Mouse (Mus musculus) hindbrain, embryonic 12.5 days (tissue): Measurements from ENCODE around the gene Zfp280c. TPM values are rescaled to one million over a fixed set of nuclear protein-coding genes. Genes with fewer than 3 reads are reported as not detected.

Experiments
- ATAC-seq: fragments of 200-750 bp; cut with Nextera tagmentation; 2 replicates; pipeline ENCODE4 v1.8.0; 2017; ENCODE audit warnings: moderate TSS enrichment; ENCODE audit not compliant: low FRiP score
- H3K27ac ChIP-seq: fragments of 300-500 bp; sonication (generic); 2 replicates; pipeline ENCODE4 v1.5.1; 2016; ENCODE audit warnings: mild to moderate bottlenecking
- H3K27me3 ChIP-seq: fragments of 300-500 bp; sonication (generic); 2 replicates; pipeline ENCODE4 v1.6.1; 2016; ENCODE audit warnings: mild to moderate bottlenecking
- H3K36me3 ChIP-seq: fragments of 300-500 bp; sonication (generic); 2 replicates; pipeline ENCODE4 v1.6.1; 2016; ENCODE audit warnings: mild to moderate bottlenecking
- H3K4me1 ChIP-seq: fragments of 300-500 bp; sonication (generic); 2 replicates; pipeline ENCODE4 v1.6.1; 2016
- H3K4me2 ChIP-seq: fragments of 300-500 bp; sonication (generic); replicated peaks from 2 replicates; pipeline ENCODE4 v1.6.1; 2016; ENCODE audit warnings: mild to moderate bottlenecking
- H3K4me3 ChIP-seq: fragments of 300-500 bp; sonication (generic); 2 replicates; pipeline ENCODE4 v1.5.1; 2016; ENCODE audit warnings: mild to moderate bottlenecking
- H3K9ac ChIP-seq: fragments of 300-500 bp; sonication (generic); 2 replicates; pipeline ENCODE4 v1.6.1; 2016; ENCODE audit warnings: mild to moderate bottlenecking, moderate library complexity
- H3K9me3 ChIP-seq: fragments of 300-500 bp; sonication (generic); replicated peaks from 2 replicates; pipeline ENCODE4 v1.6.1; 2016; ENCODE audit warnings: mild to moderate bottlenecking
- WGBS: fragments of 180-500 bp; shearing (Covaris S2); methylation state at CpG from one replicate; pipeline ENCODE4 v1.1.7; 2016; 5-methylcytosine and 5-hydroxymethylcytosine counted together
- polyA plus RNA-seq: library from polyadenylated mRNA; unstranded; fragments of >200 nt; fragmentation: Nextera tagmentation; extraction: Ambion mirVana; gene quantifications from 2 replicates; pipeline ENCODE4 v1.2.1, GENCODE M21; 2016

The Zfp280c gene
- polyA plus RNA-seq, 1 experiment from 2014 or later, result 16.6 TPM

DNA sequence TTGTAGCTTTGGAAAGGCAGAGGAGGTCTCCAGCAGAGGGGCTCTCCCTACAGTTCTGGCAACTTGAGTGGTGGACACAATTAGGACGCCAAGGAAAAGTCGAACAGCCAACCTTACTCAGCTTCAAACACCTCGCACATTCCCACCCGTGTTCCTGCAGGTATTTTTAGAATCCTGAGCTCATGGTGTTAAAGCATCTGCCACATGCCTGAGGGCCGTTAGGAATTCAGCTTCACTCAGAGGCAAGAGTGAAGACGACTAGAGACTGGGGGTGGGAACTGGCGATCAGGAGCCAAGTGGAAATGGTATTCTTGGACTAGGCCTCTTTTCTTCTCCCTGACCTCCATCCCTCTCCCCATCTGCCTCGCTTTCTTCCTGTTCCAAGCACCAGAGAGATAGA lies 68.4 kb downstream of the Zfp280c start:
- no peak for ATAC-seq
- WGBS, result 66% methylated on average over 8 of the region's 8 CpGs
- H3K9me3 ChIP-seq, result no peaks in the 10 kb centered on the region
- H3K27ac ChIP-seq, result no peak overlapping the region
- no peaks in the 10 kb centered on the region for H3K27me3 ChIP-seq
- H3K9ac ChIP-seq, result no peak overlapping the region
- no peak overlapping the region for H3K4me2 ChIP-seq
- H3K36me3 ChIP-seq, result no peaks in the 10 kb centered on the region
- H3K4me3 ChIP-seq, result no peak overlapping the region
- peaks cover 9% of the 10 kb centered on the region; the same call in 1 of the 2 replicates for H3K4me1 ChIP-seq

DNA sequence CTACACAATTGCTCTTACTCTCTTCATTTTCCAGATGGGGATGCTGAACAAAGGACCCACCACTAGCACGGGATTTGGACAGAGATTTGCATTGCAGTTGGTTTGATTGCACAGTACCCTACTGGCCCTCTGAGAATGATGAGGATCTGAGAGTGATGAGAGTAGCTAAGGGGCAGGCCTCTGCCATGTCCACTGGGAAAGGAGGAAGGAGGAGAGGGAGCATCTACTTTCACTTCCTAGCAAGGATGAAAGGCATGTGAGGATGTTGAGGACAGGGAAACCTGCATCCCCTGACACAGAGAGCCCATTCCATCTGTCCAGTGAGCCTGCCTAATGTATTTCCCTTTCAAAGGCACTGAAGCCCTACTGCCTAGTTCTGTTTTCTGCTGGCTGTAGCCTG lies 69.0 kb downstream of the Zfp280c start:
- H3K4me2 ChIP-seq, result no peak overlapping the region
- H3K4me1 ChIP-seq, result peaks cover 9% of the 10 kb centered on the region; the same call in 1 of the 2 replicates
- no peaks in the 10 kb centered on the region for H3K27me3 ChIP-seq
- H3K9ac ChIP-seq, result no peak overlapping the region
- WGBS, result 68% methylated on average over 1 of the region's 1 CpGs
- no peaks in the 10 kb centered on the region for H3K36me3 ChIP-seq
- no peaks in the 10 kb centered on the region for H3K9me3 ChIP-seq
- H3K4me3 ChIP-seq, result no peak overlapping the region
- H3K27ac ChIP-seq, result no peak overlapping the region
- no peak for ATAC-seq

DNA sequence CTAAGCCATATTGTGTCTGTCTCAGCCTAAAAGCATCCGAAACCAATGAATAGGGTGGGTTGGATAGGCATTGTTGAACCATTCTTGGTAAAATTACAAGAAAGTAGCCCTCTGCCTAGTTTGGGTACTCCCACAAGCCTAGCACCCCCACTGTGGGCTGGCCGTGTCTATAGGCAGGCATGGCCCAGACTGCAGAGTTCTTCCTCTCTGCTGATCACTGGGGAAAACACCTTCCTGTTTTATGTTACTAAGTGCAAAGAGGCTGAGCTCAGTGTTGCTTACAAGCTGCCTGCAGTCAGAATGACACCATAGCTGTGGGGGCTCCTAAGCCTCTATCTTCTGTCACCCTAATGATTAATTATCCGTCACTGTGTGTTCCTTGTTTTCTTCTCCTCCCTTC lies 70.8 kb downstream of the Zfp280c start:
- no peaks in the 10 kb centered on the region for H3K27me3 ChIP-seq
- H3K36me3 ChIP-seq, result no peaks in the 10 kb centered on the region
- WGBS, result 66% methylated on average over 3 of the region's 3 CpGs
- H3K9ac ChIP-seq, result no peak overlapping the region
- H3K4me3 ChIP-seq, result no peak overlapping the region
- no peak for ATAC-seq
- H3K9me3 ChIP-seq, result no peaks in the 10 kb centered on the region
- H3K27ac ChIP-seq, result no peak overlapping the region
- H3K4me1 ChIP-seq, result peaks cover 9% of the 10 kb centered on the region; the same call in 1 of the 2 replicates
- H3K4me2 ChIP-seq, result peak overlapping the region; percentile 22; the same call in 1 of the 2 replicates

DNA sequence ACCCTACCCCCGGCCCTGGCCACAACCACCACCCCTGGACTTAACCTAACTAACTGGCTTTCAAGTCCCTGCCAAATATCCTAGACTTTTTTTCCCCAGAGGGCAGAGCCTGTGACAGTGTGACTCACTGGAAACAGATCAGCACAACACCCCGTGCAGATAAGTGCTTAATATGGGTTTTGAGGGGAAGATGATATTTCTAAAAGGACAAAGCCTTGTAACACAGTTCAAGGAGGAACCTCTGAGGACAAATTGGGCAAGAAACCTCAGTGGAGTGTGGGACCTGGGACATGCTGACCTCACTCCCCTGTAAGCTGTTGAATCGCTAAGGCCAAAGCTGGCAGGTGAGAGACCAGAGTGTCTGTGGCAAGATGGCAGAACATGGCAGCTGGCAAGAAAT lies 72.7 kb downstream of the Zfp280c start:
- Histone ChIP-seq H3K27ac (no peak overlapping the region), H3K4me2 (peak overlapping the region; percentile 67), H3K4me3 (no peak overlapping the region), H3K27me3 (no peaks in the 10 kb centered on the region), H3K36me3 (no peaks in the 10 kb centered on the region), H3K9me3 (no peaks in the 10 kb centered on the region), H3K9ac (no peak overlapping the region), H3K4me1 (peaks cover 9% of the 10 kb centered on the region; the same call in 1 of the 2 replicates)
- WGBS, result 84% methylated on average over 3 of the region's 3 CpGs
- no peak for ATAC-seq

DNA sequence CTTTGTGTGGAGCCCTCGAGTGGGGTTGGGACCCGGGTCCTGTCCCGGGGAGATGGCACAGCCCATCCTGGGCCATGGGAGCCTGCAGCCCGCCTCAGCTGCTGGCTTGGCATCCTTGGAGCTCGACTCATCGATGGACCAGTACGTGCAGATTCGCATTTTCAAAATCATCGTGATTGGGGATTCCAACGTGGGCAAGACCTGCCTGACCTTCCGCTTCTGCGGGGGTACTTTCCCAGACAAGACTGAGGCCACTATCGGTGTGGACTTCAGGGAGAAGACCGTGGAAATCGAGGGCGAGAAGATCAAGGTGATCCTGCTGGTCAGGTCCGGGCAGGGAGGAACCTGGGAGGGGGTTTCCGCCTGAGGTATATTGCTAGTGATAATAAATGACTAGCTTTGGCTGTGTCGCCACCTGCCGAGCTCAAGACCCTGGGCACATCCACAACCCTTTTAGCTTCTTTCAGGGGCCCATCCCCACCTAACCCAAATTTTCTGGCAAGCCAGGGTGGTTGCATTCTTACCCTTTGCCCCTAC lies 74.7 kb downstream of the Zfp280c start:
- Histone ChIP-seq H3K4me3 (peak overlapping the region; percentile 50), H3K27me3 (no peaks in the 10 kb centered on the region), H3K4me1 (peaks cover 9% of the 10 kb centered on the region; the same call in 1 of the 2 replicates), H3K9ac (peak overlapping the region; percentile 68), H3K36me3 (no peaks in the 10 kb centered on the region), H3K4me2 (peak overlapping the region; percentile 67), H3K9me3 (no peaks in the 10 kb centered on the region), H3K27ac (peak overlapping the region; percentile 92)
- WGBS, result 31% methylated on average over 20 of the region's 20 CpGs
- no peak for ATAC-seq

DNA sequence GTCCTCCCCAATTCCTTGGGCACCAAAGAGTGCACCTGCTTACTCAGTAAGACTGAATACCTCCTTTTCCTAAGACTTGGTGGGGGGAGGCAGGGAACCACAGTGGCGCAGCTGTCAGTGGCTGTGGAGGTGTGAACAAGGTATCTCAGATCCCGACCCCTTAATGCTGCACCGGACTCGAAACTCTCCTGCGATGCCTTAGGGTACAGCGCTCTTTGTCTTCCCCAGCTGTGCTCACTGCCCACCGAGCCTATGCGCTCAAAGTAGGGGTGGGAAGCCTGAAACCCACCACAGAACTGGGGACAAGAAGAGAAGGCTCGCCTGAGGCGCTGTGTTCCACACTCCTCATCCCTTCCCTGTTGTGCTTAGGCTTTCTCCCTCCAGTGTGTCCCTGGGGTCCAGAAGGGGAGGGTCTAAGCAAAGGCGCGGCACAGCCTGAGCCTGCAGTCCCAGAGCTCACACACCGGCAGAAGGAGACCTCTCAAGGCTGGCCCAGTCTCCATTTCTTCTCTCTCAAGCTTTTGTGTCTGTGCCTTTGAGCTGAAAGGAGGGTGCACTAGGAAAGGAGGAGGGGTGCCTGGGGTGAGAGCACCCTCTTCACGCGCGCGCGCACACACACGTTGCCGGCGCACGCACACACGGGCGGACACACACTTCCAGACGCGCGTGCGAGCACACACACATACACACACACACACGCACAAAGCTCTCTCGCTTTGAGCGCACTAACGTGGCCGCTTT lies 75.3 kb downstream of the Zfp280c start, which contains the start of gene Rab33a:
Gene Rab33a (plus strand): TSS at position 478 of the 741 bp plus-strand sequence.
- H3K4me2 ChIP-seq, result peak within 1 kb of the TSS; percentile 67
- H3K4me1 ChIP-seq, result peaks cover 9% of the 10 kb centered on the region; the same call in 1 of the 2 replicates
- H3K9me3 ChIP-seq, result no peaks in the 10 kb centered on the region
- no peaks in the 10 kb centered on the region for H3K36me3 ChIP-seq
- 17% methylated on average over 33 of the region's 33 CpGs for WGBS
- H3K27me3 ChIP-seq, result no peaks in the 10 kb centered on the region
- peak; percentile 86 for ATAC-seq
- peak within 1 kb of the TSS; percentile 92 for H3K27ac ChIP-seq
- peak within 1 kb of the TSS; percentile 50 for H3K4me3 ChIP-seq
- H3K9ac ChIP-seq, result peak within 1 kb of the TSS; percentile 68

DNA sequence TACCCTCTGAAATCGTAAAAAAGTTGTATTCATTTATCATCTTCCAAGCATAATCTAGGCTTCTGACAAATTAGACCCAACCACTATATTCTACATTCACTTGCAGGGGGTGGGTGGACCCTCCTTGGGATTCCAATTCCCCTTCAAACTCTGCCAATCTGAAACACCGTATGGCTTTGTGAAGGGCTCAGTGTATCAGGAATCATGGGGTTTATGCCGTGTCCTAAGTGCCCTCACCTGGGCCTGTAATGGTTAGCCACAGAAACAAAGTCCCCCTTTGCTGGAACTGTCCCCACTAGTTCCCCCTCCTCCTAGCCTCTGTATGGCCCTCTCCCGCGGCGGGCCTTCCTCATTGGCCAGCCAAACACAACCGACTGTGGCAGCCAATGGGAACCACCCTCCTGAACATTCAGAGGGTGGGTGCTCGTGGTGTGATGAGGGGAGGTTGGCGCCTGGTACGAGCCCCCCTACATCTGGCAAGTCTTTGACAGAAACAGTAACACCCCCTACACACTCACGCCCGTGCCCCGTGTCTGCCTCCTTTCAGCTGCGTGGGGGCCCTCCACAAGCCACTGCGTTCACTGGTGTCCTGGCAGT lies 76.0 kb downstream of the Zfp280c start:
- peaks cover 9% of the 10 kb centered on the region; the same call in 1 of the 2 replicates for H3K4me1 ChIP-seq
- 32% methylated on average over 15 of the region's 15 CpGs for WGBS

DNA sequence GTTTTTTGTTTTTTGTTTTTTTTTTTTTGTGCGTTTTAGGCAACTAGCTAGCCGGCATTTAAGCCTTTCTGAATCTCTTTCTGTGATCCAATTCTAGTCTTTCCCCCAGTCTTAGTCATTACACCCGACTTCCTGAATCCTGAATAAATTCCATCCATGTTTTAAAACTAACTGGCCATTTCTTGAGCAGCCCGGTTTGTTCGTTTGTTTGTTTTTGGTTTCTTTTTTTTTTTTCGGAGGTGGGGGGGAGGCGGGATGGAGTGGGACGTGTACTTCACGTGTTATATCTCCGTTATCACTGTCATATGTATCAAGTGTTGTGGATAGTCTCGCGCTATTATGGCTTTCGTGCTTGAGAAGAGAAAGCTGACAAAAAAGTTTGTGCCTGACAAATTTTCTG lies 80.5 kb downstream of the Zfp280c start:
- no peaks in the 10 kb centered on the region for H3K27me3 ChIP-seq
- no peaks in the 10 kb centered on the region for H3K36me3 ChIP-seq
- H3K4me1 ChIP-seq, result peaks cover 7% of the 10 kb centered on the region
- H3K4me3 ChIP-seq, result peak overlapping the region; percentile 51
- H3K27ac ChIP-seq, result no peak overlapping the region
- no peak overlapping the region for H3K9ac ChIP-seq
- H3K9me3 ChIP-seq, result no peaks in the 10 kb centered on the region
- ATAC-seq, result no peak
- peak overlapping the region; percentile 53 for H3K4me2 ChIP-seq
- 26% methylated on average over 13 of the region's 13 CpGs for WGBS

More for the DNA sequence above, 76.0 kb downstream of the Zfp280c start:
- H3K9me3 ChIP-seq, result no peaks in the 10 kb centered on the region
- H3K9ac ChIP-seq, result peak overlapping the region; percentile 68
- H3K4me3 ChIP-seq, result peak overlapping the region; percentile 50
- no peaks in the 10 kb centered on the region for H3K27me3 ChIP-seq
- peak overlapping the region; percentile 67 for H3K4me2 ChIP-seq
- peak; percentile 94 for ATAC-seq
- H3K36me3 ChIP-seq, result no peaks in the 10 kb centered on the region
- H3K27ac ChIP-seq, result peak overlapping the region; percentile 92

DNA sequence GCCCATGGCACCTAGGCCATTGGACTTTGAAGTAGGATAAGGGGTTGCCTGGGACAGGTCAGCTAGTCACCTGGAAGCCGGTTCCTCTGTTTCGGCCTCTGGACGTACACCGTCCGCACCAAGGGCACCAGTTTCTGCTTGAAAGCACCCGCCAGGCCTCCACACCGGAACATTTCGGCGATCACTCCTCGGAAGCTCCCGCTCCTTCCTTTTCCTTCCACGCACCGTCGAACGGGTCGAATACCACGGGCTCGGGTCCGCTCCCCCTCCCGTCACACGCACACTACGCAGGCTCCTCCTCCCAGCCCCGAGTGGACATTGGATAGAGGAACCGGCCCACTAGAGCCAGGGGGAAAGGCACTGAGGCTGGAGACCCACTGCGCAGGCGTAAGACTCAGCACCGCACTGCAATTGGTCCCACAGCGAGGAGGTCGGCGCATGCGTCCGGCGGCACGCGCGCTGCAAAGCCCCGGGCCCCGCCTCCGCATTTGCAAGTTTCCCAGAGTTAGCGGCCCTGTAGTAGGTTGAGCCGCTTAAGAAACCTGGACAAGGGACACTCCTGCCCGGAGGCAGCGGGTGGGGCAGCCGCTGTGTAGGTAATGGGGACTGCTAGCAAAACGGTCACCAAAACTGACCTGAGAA lies 81.0 kb downstream of the Zfp280c start, which contains the start of gene Aifm1:
Gene Aifm1 (minus strand): TSS at position 398 of the 642 bp plus-strand sequence.
- Histone ChIP-seq H3K27ac (no peak within 1 kb of the TSS), H3K36me3 (no peaks in the 10 kb centered on the region), H3K9ac (peak within 1 kb of the TSS; percentile 65), H3K27me3 (no peaks in the 10 kb centered on the region), H3K9me3 (no peaks in the 10 kb centered on the region), H3K4me1 (peaks cover 7% of the 10 kb centered on the region), H3K4me2 (peak within 1 kb of the TSS; percentile 53), H3K4me3 (peak within 1 kb of the TSS; percentile 51)
- peak; percentile 99 for ATAC-seq
- 21% methylated on average over 44 of the region's 45 CpGs for WGBS

DNA sequence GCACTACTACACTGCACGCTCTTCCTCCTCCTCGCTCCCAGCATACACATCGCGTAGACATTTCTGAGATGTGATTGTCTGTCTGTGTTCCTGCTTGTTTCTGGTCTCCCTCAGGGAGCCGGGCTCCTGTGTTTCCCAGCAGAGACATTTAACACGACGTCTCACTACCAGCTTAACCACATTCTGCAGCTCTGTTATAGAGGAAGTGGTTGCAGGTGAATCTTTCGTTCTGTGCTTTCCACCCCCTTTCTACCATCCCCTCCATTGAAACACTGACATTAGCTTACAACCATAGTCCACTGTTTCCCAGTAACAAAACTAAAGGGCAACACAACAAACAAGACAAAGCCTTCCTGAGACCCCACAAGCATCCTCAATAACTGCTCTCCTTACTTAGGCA lies 100.5 kb downstream of the Zfp280c start:
- H3K36me3 ChIP-seq, result 0 out of 2 replicates have a peak, but pooled peaks cover 15% of the 10 kb centered on the region
- WGBS, result 87% methylated on average over 8 of the region's 8 CpGs

More for the DNA sequence above, 100.5 kb downstream of the Zfp280c start:
- Histone ChIP-seq H3K4me3 (no peak overlapping the region), H3K27me3 (no peaks in the 10 kb centered on the region), H3K27ac (no peak overlapping the region), H3K9ac (no peak overlapping the region), H3K9me3 (no peaks in the 10 kb centered on the region), H3K4me2 (no peak overlapping the region), H3K4me1 (no peaks in the 10 kb centered on the region)
- ATAC-seq, result no peak
